Mouse (Mus musculus) liver, embryonic 14.5 days (tissue): ENCODE measurements around the gene Dagla.
A peak's percentile ranks its signal among the peaks of the same experiment; 100 is the strongest.

Source experiments
- CTCF ChIP-seq: IDR thresholded peaks from 2 replicates; pipeline ENCODE4 v1.5.1; 2016; ENCODE audit warnings: antibody characterized with exemption, low read depth, control low read depth
- EP300 ChIP-seq: IDR thresholded peaks from 2 replicates; pipeline ENCODE4 v1.6.1; 2016; ENCODE audit warnings: antibody characterized with exemption, low read depth

DNA sequence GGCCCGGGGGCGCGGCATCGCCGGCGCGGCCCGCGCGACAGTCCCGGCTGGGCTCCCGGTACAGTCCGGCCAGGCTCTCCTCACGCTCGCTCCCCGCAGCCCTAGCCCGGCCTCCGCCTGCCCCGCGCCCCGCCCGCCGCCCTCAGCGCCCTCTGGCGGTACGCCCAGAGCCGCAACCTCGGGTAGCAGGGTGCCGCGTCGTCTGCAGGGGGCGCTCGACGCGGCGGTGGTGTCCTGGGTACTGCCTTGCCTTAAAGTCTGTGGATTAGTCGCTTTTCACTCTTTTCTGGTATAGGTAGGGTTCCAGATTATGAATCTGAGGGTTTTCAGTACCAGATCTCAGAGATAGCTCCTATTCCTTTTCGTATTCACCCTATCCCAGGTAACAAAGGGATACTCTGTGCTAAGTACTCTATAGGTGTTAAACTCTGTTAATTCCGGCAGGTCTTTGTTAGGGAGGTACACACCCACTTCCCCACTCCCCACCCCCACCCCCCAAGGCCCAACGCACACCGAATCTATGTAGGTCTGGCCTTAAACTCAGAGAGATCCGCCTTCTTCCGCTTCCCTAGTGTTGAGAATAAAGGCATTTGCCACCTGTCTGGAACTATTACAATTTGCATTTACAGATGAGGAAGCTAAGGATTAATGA, 63.9 kb downstream of the Dagla start, which contains the start of gene Myrf:
- TF ChIP-seq EP300 (no peak), CTCF (peak; percentile 89)
